Mouse (Mus musculus) natural killer cell, adult 2 months (primary cell): ENCODE results near the gene Dnajc1.

ENCODE experiments used
- DNase-seq, 2 experiments: peaks; one replicate each; pipeline ENCODE4 v3.0.0; 2022; ENCODE audit warnings: low spot score in 2 of 2

Gene Dnajc1

DNA sequence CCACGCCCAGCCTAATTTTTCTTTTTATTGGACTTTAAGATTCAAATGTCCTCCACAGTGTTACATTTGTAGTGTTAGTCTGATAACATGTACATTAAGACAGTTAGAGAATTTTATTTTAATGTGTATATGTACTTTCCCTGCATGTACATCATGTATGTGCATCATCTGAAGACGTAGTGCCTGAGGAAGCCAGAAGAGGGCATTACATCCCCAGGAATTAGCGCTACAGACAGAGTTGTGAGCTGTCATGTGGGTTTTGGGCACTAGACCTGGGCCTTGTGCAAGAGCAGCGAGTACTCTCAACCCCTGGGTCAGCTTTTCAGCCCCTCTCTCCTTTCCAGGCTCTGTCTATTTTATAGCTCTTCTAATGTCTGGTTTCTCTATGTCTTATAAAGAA, 189.7 kb downstream of the Dnajc1 start:
- DNase-seq, result no peak

DNA sequence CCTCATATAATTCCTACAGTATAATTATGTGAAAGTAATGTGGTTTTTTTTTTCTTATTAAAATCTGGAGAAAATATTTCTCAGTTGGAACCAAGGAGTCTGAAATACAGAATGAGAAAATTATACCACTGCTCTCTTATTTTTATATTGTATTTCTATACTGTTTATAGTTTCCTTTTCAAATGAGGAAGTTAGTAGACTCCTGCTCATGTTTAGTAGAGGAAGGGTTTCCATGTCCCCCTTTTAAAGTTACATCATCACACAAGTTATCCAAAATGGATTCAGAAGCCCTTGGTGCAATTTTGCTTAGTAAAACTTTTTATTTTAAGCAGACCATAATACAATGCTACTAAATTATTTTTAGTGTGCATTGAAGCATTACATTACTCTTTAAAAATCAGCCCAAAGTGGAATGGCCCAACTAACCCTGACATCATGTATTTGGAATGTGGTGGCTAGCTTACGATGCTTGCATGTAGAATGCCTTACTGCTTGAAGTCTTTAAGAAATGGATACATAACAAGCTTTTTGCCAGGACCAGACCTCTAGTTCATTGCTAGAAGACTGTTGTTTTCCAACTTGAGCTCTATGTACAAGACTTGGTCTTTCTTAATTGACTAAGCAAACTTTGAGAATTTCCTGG, 190.7 kb downstream of the Dnajc1 start:
- DNase-seq, result no peak

DNA sequence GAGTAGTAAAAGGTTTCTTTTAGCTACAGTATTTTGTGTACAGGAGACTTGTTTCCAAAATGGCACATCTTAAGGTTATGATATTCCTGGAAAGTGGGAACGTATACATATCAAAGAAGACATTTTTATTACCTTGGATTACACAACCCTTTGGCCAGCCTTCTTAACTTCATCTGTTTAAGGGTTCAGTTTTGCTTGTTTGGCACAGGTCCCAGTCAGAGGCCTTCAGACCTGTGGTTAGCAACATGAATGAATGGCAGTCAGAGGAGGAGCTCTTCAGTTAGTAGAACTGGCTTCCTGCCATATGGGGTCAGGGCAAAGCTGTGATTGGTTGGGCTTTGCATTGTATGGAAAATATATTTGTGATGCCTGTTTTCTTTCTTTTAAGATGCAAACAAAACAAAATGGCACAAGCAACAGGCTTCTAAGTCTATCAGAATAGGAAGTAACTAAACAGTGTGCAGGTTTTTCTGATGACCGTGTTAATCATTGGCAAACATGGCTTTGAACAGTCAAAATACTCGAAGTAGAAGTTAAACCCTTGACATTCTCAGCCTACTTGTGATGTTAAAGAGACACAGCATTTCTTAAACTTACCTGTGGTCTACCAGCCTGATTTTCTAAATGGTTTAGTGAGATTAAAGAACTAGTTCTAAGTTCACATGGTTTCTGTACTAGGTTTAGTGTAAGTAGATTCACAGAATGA, 196.8 kb downstream of the Dnajc1 start:
- no peak for DNase-seq

DNA sequence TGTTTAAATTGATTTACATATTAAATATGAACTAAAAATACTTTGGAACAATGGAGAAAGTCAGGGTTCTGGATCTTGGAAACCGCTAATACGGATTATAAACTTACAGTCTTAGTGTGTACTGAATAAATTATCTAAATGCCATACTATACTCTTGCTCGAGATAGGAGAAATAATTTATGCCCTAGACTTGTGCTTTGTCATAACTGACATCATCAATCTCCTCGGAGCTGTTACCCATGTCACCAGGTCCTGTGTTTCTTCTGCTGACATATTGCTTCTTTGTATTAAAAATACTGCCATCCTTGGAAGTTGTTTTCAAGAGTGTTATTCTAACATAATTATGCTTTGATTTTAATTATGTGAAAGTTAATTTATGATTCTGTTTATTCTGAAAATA, 197.3 kb downstream of the Dnajc1 start:
- DNase-seq, result no peak

DNA sequence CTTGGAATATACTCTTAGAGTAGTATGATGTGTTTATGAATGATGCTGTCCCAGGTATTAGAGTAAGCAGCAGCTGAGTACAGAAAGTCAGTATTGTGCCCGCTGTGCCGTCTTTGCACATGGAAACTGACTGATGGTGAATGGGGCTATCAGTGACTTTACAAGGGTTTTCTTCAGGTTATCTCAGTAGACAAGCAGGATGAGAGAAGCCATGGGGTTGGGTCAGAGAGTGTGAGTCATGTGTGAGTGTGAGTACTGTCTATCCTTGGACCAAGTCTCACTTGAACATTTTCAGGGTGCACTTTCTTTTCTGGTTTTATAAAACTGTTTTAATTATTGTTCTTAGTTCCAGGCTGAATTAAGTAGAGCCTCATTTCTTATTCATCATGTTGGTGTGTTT, 204.3 kb downstream of the Dnajc1 start:
- no peak for DNase-seq

DNA sequence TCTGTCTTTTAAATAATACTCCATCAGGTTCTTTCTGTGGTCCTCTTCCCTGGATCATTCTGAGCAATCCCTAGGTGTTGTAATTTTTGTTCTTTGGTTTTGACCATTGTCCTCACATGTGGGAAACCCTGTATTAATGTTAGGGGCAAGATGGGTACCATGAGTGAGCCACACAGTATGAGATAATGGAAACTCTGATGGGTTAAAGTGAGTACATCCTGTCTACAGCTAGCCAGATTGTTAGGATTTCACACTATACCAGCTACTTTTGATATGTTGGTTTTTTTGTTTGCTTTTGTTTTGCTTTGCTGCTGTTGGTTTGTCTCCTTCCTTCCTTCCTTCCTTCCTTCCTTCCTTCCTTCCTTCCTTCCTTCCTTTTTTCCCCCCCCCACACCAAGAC, 209.6 kb downstream of the Dnajc1 start:
- no peak for DNase-seq

DNA sequence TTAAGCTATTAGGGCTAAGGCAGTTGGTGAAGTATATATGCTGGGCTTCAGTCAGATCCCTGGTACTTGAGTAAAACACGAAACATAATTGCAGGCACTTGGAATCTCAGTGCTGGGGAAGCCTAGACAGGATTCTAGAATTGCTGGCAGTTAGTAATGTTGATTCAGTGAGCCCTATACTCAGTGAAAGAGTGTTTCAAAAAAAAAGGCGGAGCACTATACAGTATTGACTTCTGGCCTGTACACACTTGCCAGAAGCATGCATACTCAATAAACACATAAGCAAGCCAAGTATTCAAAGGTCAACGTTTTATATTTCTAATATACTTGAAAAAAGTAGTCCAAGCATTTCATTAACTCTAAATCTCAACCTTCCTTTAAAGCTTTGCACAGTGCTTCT, 211.0 kb downstream of the Dnajc1 start:
- DNase-seq, result no peak

DNA sequence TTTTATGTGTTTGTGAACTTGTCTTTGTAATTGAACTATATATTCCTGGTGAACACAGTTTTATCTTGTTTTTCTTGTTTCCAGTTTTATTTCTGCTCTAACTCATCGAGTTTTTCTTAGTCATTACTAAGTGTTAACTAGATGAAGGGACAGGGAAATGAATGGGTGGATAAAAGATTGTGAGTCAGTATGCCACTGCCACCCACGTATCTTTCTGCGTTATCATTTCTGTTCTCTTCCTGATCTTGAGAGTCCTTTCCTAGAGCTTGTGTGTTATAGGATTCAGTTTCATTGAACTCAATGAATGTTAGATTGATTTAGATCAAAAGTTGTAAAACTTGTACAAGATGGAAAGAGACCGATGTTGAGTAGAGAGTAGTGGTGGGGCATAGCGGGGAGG, 212.3 kb downstream of the Dnajc1 start:
- no peak for DNase-seq

DNA sequence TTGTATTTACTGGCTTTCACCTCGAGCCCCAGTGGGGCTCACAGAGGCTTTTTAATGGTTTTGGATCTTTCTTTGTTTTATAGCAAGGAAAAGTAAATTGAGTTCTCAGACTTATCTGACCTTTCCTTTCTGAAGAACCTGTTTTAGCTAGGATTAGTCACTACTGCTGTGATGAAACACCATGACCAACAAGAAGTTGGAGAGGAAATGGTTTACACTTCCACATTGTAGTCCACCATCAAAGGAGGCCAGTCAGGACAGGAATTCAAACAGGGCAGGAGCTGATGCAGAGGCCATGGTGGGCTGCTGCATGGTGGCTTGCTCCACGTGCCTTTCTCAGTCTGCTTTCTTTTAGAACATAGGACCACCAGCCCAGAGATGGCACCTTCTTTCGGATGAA, 216.4 kb downstream of the Dnajc1 start:
- no peak for DNase-seq

DNA sequence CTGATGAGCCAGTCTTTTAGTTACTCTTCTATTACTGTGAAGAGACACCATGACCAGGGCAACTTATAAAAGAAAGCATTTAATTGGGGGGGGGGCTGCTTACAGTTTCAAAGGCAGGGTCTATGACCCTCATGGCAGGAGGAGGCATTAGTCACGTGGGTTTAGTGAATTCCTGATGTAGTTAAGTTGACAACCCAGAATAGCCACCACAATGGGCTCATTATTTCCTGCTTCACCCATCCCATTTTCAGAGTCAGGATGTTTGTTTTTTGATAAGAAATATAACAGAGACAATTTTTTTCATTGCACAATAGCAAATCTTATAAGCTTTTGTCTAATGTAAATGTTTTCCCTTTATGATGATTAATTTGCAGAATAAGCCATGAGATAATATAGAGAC, 217.4 kb downstream of the Dnajc1 start:
- DNase-seq, result no peak

DNA sequence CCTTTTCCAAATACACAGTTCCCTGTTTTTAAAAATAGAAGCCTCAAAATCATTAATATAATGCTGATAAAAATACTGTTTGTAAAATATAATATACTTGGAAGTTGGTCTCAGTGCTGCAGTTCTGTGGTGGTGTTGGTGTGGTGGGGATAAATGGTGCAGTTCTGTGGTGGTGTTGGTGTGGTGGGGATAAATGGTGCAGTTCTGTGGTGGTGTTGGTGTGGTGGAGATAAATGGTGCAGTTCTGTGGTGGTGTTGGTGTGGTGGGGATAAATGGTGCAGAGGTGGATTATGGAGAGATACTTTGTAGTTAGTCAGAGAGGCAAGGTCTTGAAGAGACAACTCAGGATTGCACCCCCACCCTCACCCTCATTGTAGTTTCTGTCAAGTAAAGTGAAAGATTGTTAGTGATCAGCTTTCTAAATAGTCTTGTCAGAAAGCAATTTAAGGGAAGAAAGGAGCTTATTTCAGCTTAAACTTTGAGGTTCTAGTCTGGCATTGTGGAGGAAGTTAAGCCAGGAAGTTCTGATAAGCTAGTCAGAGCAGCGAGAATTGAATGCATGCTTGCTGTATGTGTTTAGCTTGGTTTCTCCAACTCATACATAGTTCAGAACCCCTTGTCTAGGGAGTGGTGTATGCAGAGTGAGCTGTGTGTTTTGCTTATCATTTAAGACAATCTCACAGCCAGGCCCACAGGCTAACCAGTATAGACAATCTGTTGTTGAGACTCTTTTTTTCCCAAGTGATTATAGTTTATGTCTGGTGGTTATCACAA, 223.3 kb downstream of the Dnajc1 start:
- no peak for DNase-seq

DNA sequence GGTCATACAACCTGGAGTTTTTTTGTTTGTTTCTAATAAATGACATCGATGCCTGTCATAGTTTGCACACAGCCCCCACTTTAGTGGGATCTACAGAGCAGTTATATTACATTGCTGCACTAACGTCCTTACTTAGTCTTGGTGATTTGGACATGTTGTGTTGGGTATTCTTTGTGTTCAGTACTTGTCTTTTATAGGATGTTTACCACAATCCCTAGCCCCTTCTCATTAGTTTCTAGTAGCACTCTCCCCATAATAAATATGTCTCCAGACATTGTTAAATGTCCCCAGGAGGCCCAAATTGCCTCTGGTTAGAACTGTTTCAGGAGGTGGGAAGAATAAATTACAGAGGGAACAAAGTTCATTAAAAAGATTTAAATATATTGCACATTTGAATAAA, 227.1 kb downstream of the Dnajc1 start:
- no peak for DNase-seq

DNA sequence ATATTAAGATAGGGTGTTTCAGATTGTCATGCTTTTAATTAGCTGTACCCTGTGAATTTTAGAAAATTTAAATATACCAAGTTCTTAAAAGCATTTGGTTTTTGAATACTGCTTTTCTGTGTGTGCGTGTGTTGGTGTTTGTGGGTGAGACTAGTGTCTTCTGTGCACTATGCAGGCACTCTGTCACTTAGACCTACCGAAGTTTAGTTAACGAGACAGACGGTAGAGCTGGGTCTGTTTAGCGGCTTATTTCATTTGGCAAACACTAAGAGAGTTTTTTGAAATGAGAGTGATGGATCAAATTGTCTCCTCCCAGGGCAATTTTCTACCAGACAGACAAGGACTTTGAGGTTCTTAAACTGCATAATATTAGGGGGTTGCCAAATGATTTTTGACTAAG, 231.6 kb downstream of the Dnajc1 start:
- DNase-seq, result no peak

DNA sequence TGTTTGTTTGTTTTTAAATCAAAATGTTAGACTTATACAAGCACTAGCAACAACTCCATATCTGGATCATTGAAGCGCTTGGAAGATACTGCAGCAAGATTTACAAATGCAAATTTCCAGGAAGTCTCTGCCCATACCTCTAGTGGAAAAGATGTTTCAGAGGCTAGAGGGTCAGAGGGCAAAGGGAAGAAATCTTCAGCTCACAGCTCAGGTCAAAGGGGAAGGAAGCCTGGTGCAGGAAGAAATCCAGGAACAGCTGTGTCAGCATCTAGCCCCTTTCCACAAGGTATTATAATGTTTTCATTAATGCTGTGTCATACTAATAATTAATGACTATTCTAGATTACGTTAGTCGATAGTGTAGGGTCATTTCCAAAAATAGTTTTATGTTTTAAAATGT, 233.2 kb downstream of the Dnajc1 start:
- no peak for DNase-seq

DNA sequence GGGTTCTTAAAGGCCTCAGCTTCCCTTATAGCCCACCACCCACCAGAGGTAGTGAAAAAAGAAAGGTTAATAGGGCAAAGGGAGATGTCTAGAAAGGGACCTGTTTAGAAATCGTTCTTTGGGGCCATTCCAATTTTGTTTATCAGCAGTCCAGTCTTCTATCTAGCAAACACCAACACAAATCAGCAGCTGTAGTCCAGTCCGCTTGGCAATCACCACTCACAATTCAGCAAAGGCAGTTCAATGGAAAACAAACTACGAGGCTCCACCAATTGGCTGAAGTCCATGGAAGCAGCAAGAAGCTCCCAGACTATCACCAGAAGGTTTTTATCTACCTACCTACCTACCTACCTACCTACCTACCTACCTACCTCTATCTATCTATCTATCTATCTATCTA, 236.5 kb downstream of the Dnajc1 start:
- DNase-seq, result no peak
